In the genomic region with DNA sequence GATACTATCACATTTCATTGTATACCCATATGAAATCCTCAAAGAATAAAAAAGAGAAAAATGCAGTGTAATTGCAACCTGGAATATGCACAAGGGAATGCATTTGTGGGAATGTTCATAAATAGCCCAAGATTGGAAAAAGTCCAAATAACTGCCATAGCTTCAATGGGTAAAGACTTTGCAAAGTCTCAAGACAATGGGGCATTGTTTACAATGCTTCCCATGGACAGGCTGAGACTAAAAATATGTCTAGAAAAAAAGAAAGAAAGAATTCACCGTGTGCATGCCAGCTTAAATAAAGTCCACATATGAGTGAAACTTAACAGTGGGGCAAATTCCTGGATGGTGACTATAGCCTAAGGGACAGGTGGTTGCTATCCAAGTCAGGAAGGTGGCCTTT, we compare ENCODE assay signal across 13 mouse cellular contexts.
"Had no signal": no experiment of that assay in that cellular context is flagged by ENCODE, and none has a peak within 500 bp of the region (broad histone marks: within the 10 kb centered on the region; RNA-seq: fewer than 3 reads in every experiment).

No protein-coding gene starts in this region.

- H3K4me1 ChIP-seq: intestine, embryonic 15.5 days; kidney, embryonic 15.5 days; limb, embryonic 13.5 days; liver, embryonic 15.5 days; midbrain, embryonic 13.5 days; neural tube, embryonic 12.5 days had no signal

- H3K4me2 ChIP-seq: intestine, embryonic 15.5 days; kidney, embryonic 15.5 days; limb, embryonic 13.5 days; liver, embryonic 11.5 days; liver, embryonic 15.5 days; midbrain, embryonic 13.5 days; neural tube, embryonic 12.5 days had no signal

- H3K36me3 ChIP-seq: intestine, embryonic 15.5 days; kidney, embryonic 15.5 days; limb, embryonic 13.5 days; liver, embryonic 15.5 days; midbrain, embryonic 13.5 days; neural tube, embryonic 12.5 days had no signal

- H3K27ac ChIP-seq: intestine, embryonic 15.5 days; kidney, embryonic 15.5 days; layer of hippocampus, adult 2 months; limb, embryonic 13.5 days; liver, embryonic 15.5 days; midbrain, embryonic 13.5 days; neural tube, embryonic 12.5 days had no signal

- H3K9me3 ChIP-seq: intestine, embryonic 15.5 days; kidney, embryonic 15.5 days; limb, embryonic 13.5 days; liver, embryonic 15.5 days; midbrain, embryonic 13.5 days; neural tube, embryonic 12.5 days had no signal

- H3K4me3 ChIP-seq: intestine, embryonic 15.5 days; kidney, embryonic 15.5 days; layer of hippocampus, adult 2 months; limb, embryonic 13.5 days; liver, embryonic 15.5 days; midbrain, embryonic 13.5 days; neural tube, embryonic 12.5 days had no signal

- ATAC-seq: intestine, embryonic 15.5 days; midbrain, embryonic 13.5 days had no signal

- DNase-seq: kidney, adult 18-20 months; kidney, postnatal 4 days; lung, adult 2 months; right cerebral cortex, postnatal 25 days; thymus, postnatal 4 days had no signal

- H3K9ac ChIP-seq: intestine, embryonic 15.5 days; kidney, embryonic 15.5 days; limb, embryonic 13.5 days; liver, embryonic 15.5 days; midbrain, embryonic 13.5 days; neural tube, embryonic 12.5 days had no signal

- H3K27me3 ChIP-seq: intestine, embryonic 15.5 days; kidney, embryonic 15.5 days; limb, embryonic 13.5 days; liver, embryonic 15.5 days; midbrain, embryonic 13.5 days; neural tube, embryonic 12.5 days had no signal
